Mouse (Mus musculus): ENCODE results near the gene Pde7b.

Gene Pde7b

GRCm38 (mm10) chr10:20421299-20421883 is 303.5 kb downstream of the Pde7b start:
- DNase-seq (ENCODE audit: low spot score), result no peak

- no peak for DNase-seq (ENCODE audit: low spot score)
Measured at GRCm38 (mm10) chr10:20420296-20420695, 304.6 kb downstream of the Pde7b start.

- DNase-seq (ENCODE audit: low spot score), result no peak
Measured at GRCm38 (mm10) chr10:20418856-20419219, 306.0 kb downstream of the Pde7b start.

GRCm38 (mm10) chr10:20418202-20418855 is 306.5 kb downstream of the Pde7b start:
- DNase-seq (ENCODE audit: low spot score), result no peak

- DNase-seq (ENCODE audit: low spot score), result no peak
Measured at GRCm38 (mm10) chr10:20409181-20409580, 315.7 kb downstream of the Pde7b start.

- DNase-seq (ENCODE audit: low spot score), result no peak
Measured at GRCm38 (mm10) chr10:20408336-20408735, 316.5 kb downstream of the Pde7b start.

- no peak for DNase-seq (ENCODE audit: low spot score)
Measured at GRCm38 (mm10) chr10:20405471-20405870, 319.4 kb downstream of the Pde7b start.

- no peak for DNase-seq (ENCODE audit: low spot score)
Measured at GRCm38 (mm10) chr10:20402941-20403340, 321.9 kb downstream of the Pde7b start.

- DNase-seq (ENCODE audit: low spot score), result no peak
Measured at GRCm38 (mm10) chr10:20400406-20400805, 324.5 kb downstream of the Pde7b start.

- no peak for DNase-seq (ENCODE audit: low spot score)
Measured at GRCm38 (mm10) chr10:20398641-20399390, 326.1 kb downstream of the Pde7b start.

GRCm38 (mm10) chr10:20398224-20398623 is 326.7 kb downstream of the Pde7b start:
- DNase-seq (ENCODE audit: low spot score), result no peak

GRCm38 (mm10) chr10:20395778-20396177 is 329.1 kb downstream of the Pde7b start:
- no peak for DNase-seq (ENCODE audit: low spot score)

- DNase-seq (ENCODE audit: low spot score), result no peak
Measured at GRCm38 (mm10) chr10:20394815-20395214, 330.1 kb downstream of the Pde7b start.

GRCm38 (mm10) chr10:20390568-20390967 is 334.3 kb downstream of the Pde7b start:
- no peak for DNase-seq (ENCODE audit: low spot score)

GRCm38 (mm10) chr10:20382807-20383419 is 342.0 kb downstream of the Pde7b start:
- DNase-seq (ENCODE audit: low spot score), result no peak

- no peak for DNase-seq (ENCODE audit: low spot score)
Measured at GRCm38 (mm10) chr10:20381352-20381751, 343.5 kb downstream of the Pde7b start.

GRCm38 (mm10) chr10:20380798-20381197 is 344.1 kb downstream of the Pde7b start:
- DNase-seq (ENCODE audit: low spot score), result no peak

GRCm38 (mm10) chr10:20379071-20379735 is 345.7 kb downstream of the Pde7b start:
- no peak for DNase-seq (ENCODE audit: low spot score)

GRCm38 (mm10) chr10:20377621-20378020 is 347.3 kb downstream of the Pde7b start:
- DNase-seq (ENCODE audit: low spot score), result no peak

- no peak for DNase-seq (ENCODE audit: low spot score)
Measured at GRCm38 (mm10) chr10:20372046-20372445, 352.8 kb downstream of the Pde7b start.

GRCm38 (mm10) chr10:20362450-20363118 is 362.3 kb downstream of the Pde7b start:
- no peak for DNase-seq (ENCODE audit: low spot score)
